Mouse (Mus musculus) testis, adult 2 months (tissue): ENCODE measurements around the gene Dgkg. TPM values are rescaled to one million over a fixed set of nuclear protein-coding genes. Genes with fewer than 3 reads are reported as not detected.

Source experiments
- H3K27ac ChIP-seq: fragments of 200-500 bp; 2 replicates; pipeline ENCODE4 v1.5.1; 2012; ENCODE audit warnings: low read depth, low read length; ENCODE audit not compliant: control insufficient read depth, insufficient read depth
- H3K27me3 ChIP-seq: fragments of 200-500 bp; 2 replicates; pipeline ENCODE4 v1.6.1; 2012; ENCODE audit warnings: mild to moderate bottlenecking, low read length, moderate library complexity; ENCODE audit not compliant: control insufficient read depth, insufficient read depth
- H3K36me3 ChIP-seq: fragments of 200-500 bp; 2 replicates; pipeline ENCODE4 v1.6.1; 2012; ENCODE audit warnings: mild to moderate bottlenecking, low read length; ENCODE audit not compliant: control insufficient read depth, insufficient read depth
- H3K4me1 ChIP-seq: fragments of 200-500 bp; 2 replicates; pipeline ENCODE4 v1.6.1; 2012; ENCODE audit warnings: low read length; ENCODE audit not compliant: control insufficient read depth, insufficient read depth
- H3K4me3 ChIP-seq: fragments of 200-500 bp; 2 replicates; pipeline ENCODE4 v1.5.1; 2012; ENCODE audit warnings: low read depth, mild to moderate bottlenecking, low read length, moderate library complexity, mixed read lengths; ENCODE audit not compliant: control insufficient read depth
- CTCF ChIP-seq: fragments of 200-500 bp; IDR thresholded peaks from 2 replicates; pipeline ENCODE4 v1.5.1; 2012; ENCODE audit warnings: low read depth, mild to moderate bottlenecking, inconsistent platforms, low read length, moderate library complexity; ENCODE audit not compliant: control insufficient read depth, insufficient read depth, insufficient replicate concordance
- POLR2A ChIP-seq: fragments of 200-500 bp; IDR thresholded peaks from 2 replicates; pipeline ENCODE4 v1.6.1; 2012; ENCODE audit warnings: low read depth, mild to moderate bottlenecking, inconsistent platforms, low read length, moderate library complexity; ENCODE audit not compliant: control insufficient read depth
- polyA plus RNA-seq: library from polyadenylated mRNA; depleted of rRNA; stranded (reverse); fragments of >200 nt; gene quantifications from 2 replicates; pipeline ENCODE4 v1.2.3, GENCODE M21; 2012

Dgkg gene
- polyA plus RNA-seq, 1 experiment: 0.09 TPM

GRCm38 (mm10) chr16:22503467-22503866, 153.6 kb downstream of the Dgkg start:
- H3K4me3 ChIP-seq: no peak overlapping the region
- H3K36me3 ChIP-seq: no peaks in the 10 kb centered on the region
- no peak for TF ChIP-seq CTCF
- TF ChIP-seq POLR2A: no peak
- H3K27ac ChIP-seq: no peak overlapping the region; the same call in 1 of the 2 replicates
- H3K27me3 ChIP-seq: no peaks in the 10 kb centered on the region
- peaks cover 7% of the 10 kb centered on the region for H3K4me1 ChIP-seq

DNA sequence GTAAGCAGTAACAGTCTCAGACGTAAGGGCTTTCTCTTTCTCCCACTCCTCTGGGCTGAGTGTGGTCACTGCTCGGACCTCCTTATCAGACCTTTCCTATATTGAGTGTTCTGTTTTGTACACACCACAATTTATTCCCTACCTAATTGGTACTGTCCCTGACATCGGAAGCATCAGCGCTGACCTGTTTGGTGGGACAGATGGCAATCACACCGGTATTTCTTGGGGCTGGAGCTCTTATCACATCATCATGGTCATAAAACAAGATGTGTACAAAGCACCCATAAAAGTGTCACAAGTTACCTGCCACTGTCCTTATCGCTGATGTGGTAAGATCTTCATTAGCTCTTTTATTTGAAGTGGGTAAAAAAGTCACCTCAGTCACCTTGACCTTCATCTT, 155.2 kb downstream of the Dgkg start:
- TF ChIP-seq POLR2A: no peak

DNA sequence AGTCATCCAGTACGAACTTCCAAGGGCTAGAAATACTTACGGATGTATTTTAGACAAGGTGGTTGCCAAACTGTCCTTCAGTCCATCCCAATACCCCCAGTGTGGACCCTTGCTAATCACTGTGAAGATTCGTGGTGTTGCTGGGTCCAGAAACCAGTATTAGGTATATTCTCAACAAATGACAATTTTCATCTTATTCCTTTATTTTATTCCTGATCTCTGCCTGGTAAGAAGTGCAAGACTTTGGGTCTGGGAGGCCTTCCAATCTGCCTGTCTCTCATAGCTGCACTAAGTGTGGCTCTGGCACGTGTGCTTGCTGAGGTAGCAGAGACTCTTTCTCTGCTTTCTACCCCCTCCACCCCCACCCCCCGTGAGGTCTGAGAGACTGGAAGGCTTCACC, 156.5 kb downstream of the Dgkg start:
- Histone ChIP-seq H3K4me3 (no peak overlapping the region), H3K27ac (no peak overlapping the region), H3K36me3 (no peaks in the 10 kb centered on the region), H3K4me1 (peaks cover 7% of the 10 kb centered on the region), H3K27me3 (no peaks in the 10 kb centered on the region)
- TF ChIP-seq POLR2A (no peak), CTCF (no peak)

More for the DNA sequence above, 155.2 kb downstream of the Dgkg start:
- Histone ChIP-seq H3K27me3 (no peaks in the 10 kb centered on the region), H3K27ac (no peak overlapping the region), H3K4me3 (no peak overlapping the region), H3K36me3 (no peaks in the 10 kb centered on the region), H3K4me1 (peaks cover 7% of the 10 kb centered on the region)

- TF ChIP-seq POLR2A: no peak
- no peak for TF ChIP-seq CTCF
- no peaks in the 10 kb centered on the region for H3K27me3 ChIP-seq
- no peak overlapping the region for H3K4me3 ChIP-seq
- H3K27ac ChIP-seq: no peak overlapping the region
- H3K4me1 ChIP-seq: peaks cover 5% of the 10 kb centered on the region
- H3K36me3 ChIP-seq: no peaks in the 10 kb centered on the region
Observed at GRCm38 (mm10) chr16:22499951-22500350, 157.1 kb downstream of the Dgkg start.

DNA sequence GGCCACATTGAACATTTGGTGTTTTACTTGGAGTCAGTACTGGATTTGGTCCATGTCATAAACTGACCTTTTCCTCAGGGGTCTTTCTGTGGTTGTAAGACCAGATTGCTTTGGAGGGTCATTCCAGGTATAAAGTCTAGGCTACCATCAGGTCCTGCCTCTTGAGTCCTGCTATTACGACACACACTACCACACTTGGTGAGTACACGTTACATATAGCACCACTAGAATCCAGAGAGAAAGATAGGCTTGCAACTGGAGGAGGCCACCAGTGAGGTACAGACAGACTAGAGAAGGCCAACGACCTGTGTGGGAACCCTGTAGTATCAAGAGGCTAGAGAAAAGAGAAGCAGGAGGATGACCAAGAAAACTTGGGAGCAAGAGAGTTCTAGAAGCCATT, 157.6 kb downstream of the Dgkg start:
- Histone ChIP-seq H3K27ac (no peak overlapping the region), H3K4me1 (peaks cover under 1% of the 10 kb centered on the region; the same call in 1 of the 2 replicates), H3K36me3 (no peaks in the 10 kb centered on the region), H3K4me3 (no peak overlapping the region), H3K27me3 (no peaks in the 10 kb centered on the region)
- no peak for TF ChIP-seq CTCF
- TF ChIP-seq POLR2A: no peak

DNA sequence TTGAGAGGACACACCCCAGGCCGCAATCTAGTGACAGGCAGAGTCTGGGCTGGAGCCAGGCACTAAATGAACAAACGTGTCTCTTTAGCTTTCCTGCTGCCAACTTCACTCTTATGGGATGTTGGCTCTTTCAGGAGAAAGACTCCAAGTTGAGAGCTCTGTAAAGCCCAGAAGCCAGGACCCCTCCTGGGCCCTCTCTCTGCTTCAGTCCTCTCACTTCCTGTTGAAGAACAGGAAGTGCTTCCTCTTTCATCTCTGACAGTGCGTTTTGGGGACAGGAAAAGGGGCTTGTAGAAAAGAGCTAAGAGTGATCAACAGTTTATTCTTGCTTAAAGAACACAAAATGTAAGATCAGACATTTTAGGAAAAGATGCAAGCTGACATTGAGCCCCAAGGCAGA, 159.0 kb downstream of the Dgkg start:
- no peaks in the 10 kb centered on the region for H3K27me3 ChIP-seq
- H3K36me3 ChIP-seq: no peaks in the 10 kb centered on the region
- H3K27ac ChIP-seq: no peak overlapping the region
- no peaks in the 10 kb centered on the region for H3K4me1 ChIP-seq
- no peak for TF ChIP-seq CTCF
- no peak for TF ChIP-seq POLR2A
- no peak overlapping the region for H3K4me3 ChIP-seq

DNA sequence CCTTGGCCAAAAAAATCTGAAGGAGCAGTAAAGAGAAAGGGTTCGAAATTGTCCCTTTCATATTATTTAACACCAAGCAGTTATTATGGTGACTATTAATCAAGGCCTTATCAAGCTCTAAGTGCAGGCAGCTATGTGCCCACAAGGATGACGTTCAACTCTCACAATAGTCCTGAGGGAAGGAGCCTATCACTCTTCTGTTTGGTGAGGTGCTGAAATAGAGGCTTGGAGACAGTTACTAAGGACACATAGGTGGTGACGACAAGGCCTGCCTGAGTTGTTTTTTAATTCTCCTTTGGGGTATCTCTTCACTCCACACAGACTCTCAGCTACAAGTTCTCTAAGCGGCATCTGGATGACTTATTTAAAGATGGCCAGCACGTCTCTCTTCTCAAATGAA, 161.8 kb downstream of the Dgkg start:
- no peaks in the 10 kb centered on the region for H3K4me1 ChIP-seq
- H3K27me3 ChIP-seq: no peaks in the 10 kb centered on the region
- no peak overlapping the region for H3K27ac ChIP-seq
- no peak overlapping the region for H3K4me3 ChIP-seq
- H3K36me3 ChIP-seq: no peaks in the 10 kb centered on the region
- TF ChIP-seq POLR2A (no peak), CTCF (no peak)

DNA sequence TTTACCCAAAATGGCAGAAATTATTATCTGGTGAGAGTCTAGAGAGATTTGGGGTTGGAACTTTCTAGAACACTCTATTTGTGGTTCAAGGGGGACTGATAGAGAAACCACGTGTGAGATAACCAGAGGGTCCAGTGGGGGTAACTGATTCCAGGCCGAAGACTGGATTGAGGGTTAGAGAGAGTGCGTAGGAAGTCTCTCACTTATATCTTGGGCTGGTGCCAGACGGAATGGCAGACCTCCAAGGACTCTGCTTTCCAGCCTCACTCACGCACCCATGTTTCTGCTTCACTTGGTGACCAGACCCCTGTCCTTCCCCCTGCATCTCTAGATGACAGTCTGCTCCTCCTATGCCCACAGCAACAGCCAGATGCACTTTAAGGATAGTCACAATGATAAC, 162.2 kb downstream of the Dgkg start:
- H3K4me1 ChIP-seq: no peaks in the 10 kb centered on the region
- H3K27me3 ChIP-seq: no peaks in the 10 kb centered on the region
- H3K4me3 ChIP-seq: no peak overlapping the region
- TF ChIP-seq POLR2A: no peak
- TF ChIP-seq CTCF: no peak
- no peaks in the 10 kb centered on the region for H3K36me3 ChIP-seq
- H3K27ac ChIP-seq: no peak overlapping the region
